Mouse (Mus musculus) ES-E14 (cell line): ENCODE results near the gene Thrap3.
"Not testable (repeated sequence)": the region's sequence is repeated elsewhere in the genome, so short reads cannot be mapped to it uniquely, and the experiment has no call there.

ENCODE experiments used
- CHD2 ChIP-seq: IDR thresholded peaks from 2 replicates; pipeline ENCODE4 v1.6.1; 2014; ENCODE audit warnings: mild to moderate bottlenecking, low read depth, low read length, inconsistent platforms
- HCFC1 ChIP-seq: IDR thresholded peaks from 2 replicates; pipeline ENCODE4 v1.6.1; 2012; ENCODE audit warnings: low read length, inconsistent platforms, borderline replicate concordance; ENCODE audit not compliant: insufficient read depth
- MAFK ChIP-seq: IDR thresholded peaks from 2 replicates; pipeline ENCODE4 v1.6.1; 2014; ENCODE audit warnings: mild to moderate bottlenecking, low read depth, low read length, inconsistent platforms; ENCODE audit not compliant: insufficient read depth
- ZC3H11A ChIP-seq: IDR thresholded peaks from 2 replicates; pipeline ENCODE4 v1.6.1; 2012; ENCODE audit warnings: low read depth, mild to moderate bottlenecking, inconsistent platforms, low read length, borderline replicate concordance

DNA sequence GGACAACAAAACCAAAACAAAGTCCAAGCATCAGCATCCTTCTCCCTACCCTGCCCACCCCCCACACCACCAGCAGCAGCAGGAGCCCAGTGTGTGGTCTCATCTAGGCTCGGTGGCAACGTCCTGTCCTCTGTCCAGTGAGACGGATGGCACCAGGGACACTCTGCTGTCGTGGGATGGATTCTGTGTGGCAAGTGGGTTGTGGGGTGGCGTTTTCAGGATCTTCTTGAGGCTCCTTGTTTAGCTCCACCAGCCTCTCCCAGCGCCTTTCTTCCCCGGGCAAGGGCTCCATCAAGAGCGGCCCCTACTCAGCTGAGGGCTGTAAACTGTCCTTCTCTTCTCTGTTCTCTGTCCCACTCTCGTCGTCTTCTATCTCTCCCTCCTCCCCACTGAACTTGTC lies 37.5 kb downstream of the Thrap3 start:
- TF ChIP-seq CHD2, ZC3H11A, HCFC1, MAFK: not testable (repeated sequence)
